Mouse (Mus musculus) midbrain, postnatal 0 days (tissue): ENCODE measurements around the gene Rundc3a. TPM values are rescaled to one million over a fixed set of nuclear protein-coding genes. Genes with fewer than 3 reads are reported as not detected.
A peak's percentile ranks its signal among the peaks of the same experiment; 100 is the strongest.

ENCODE experiments used
- ATAC-seq: fragments of 200-750 bp; cut with Nextera tagmentation; 2 replicates; pipeline ENCODE4 v1.8.0; 2017; ENCODE audit warnings: moderate number of reproducible peaks, mild to moderate bottlenecking, moderate TSS enrichment, moderate library complexity; ENCODE audit not compliant: low FRiP score
- DNase-seq: peaks from one replicate; pipeline ENCODE4 v3.0.0-alpha.2; 2015; ENCODE audit warnings: low spot score
- H3K27ac ChIP-seq: fragments of 300-500 bp; sonication (generic); 2 replicates; pipeline ENCODE4 v1.5.1; 2014; ENCODE audit warnings: low read depth, mild to moderate bottlenecking, low read length, mixed read lengths
- H3K27me3 ChIP-seq: fragments of 300-500 bp; sonication (generic); 2 replicates; pipeline ENCODE4 v1.6.1; 2014; ENCODE audit warnings: low read length, control low read depth, mixed read lengths; ENCODE audit not compliant: insufficient read depth
- H3K36me3 ChIP-seq: fragments of 300-500 bp; sonication (generic); 2 replicates; pipeline ENCODE4 v1.6.1; 2014; ENCODE audit warnings: low read length, control low read depth, mixed read lengths; ENCODE audit not compliant: insufficient read depth
- H3K4me1 ChIP-seq: fragments of 300-500 bp; sonication (generic); 2 replicates; pipeline ENCODE4 v1.6.1; 2014; ENCODE audit warnings: mild to moderate bottlenecking, control low read depth, antibody characterized with exemption, low read length, mixed read lengths; ENCODE audit not compliant: insufficient read depth
- H3K4me2 ChIP-seq: fragments of 300-500 bp; sonication (generic); 2 replicates; pipeline ENCODE4 v1.6.1; 2014; ENCODE audit warnings: low read depth, mild to moderate bottlenecking, low read length, mixed read lengths; ENCODE audit not compliant: poor library complexity, severe bottlenecking
- H3K4me3 ChIP-seq: fragments of 300-500 bp; sonication (generic); 2 replicates; pipeline ENCODE4 v1.5.1; 2014; ENCODE audit warnings: low read depth, mild to moderate bottlenecking, low read length, moderate library complexity
- H3K9ac ChIP-seq: fragments of 300-500 bp; sonication (generic); replicated peaks from 2 replicates; pipeline ENCODE4 v1.6.1; 2014; ENCODE audit warnings: mild to moderate bottlenecking, low read length, moderate library complexity, mixed read lengths; ENCODE audit not compliant: poor library complexity, severe bottlenecking
- H3K9me3 ChIP-seq: fragments of 300-500 bp; sonication (generic); 2 replicates; pipeline ENCODE4 v1.6.1; 2016; ENCODE audit warnings: low read length, control low read depth
- CTCF ChIP-seq: IDR thresholded peaks from 2 replicates; pipeline ENCODE4 v1.5.1; 2016; ENCODE audit warnings: antibody characterized with exemption, mild to moderate bottlenecking
- WGBS: fragments of 180-500 bp; shearing (Covaris S2); extraction: QIAGEN DNeasy Blood & Tissue Kit; methylation state at CpG from one replicate; pipeline ENCODE4 v1.1.7; 2014; 5-methylcytosine and 5-hydroxymethylcytosine counted together
- polyA plus RNA-seq: library from polyadenylated mRNA; unstranded; fragments of >200 nt; fragmentation: Nextera tagmentation; extraction: Ambion mirVana; gene quantifications from 2 replicates; pipeline ENCODE4 v1.2.1, GENCODE M21; 2015
- total RNA-seq: library from RNA; depleted of rRNA; stranded (reverse); fragments of >200 nt; gene quantifications from 2 replicates; pipeline ENCODE4 v1.2.3, GENCODE M21; 2014

The Rundc3a gene
- total and polyA plus RNA-seq, 2 experiments from 2014 or later = 133 to 397 TPM

DNA sequence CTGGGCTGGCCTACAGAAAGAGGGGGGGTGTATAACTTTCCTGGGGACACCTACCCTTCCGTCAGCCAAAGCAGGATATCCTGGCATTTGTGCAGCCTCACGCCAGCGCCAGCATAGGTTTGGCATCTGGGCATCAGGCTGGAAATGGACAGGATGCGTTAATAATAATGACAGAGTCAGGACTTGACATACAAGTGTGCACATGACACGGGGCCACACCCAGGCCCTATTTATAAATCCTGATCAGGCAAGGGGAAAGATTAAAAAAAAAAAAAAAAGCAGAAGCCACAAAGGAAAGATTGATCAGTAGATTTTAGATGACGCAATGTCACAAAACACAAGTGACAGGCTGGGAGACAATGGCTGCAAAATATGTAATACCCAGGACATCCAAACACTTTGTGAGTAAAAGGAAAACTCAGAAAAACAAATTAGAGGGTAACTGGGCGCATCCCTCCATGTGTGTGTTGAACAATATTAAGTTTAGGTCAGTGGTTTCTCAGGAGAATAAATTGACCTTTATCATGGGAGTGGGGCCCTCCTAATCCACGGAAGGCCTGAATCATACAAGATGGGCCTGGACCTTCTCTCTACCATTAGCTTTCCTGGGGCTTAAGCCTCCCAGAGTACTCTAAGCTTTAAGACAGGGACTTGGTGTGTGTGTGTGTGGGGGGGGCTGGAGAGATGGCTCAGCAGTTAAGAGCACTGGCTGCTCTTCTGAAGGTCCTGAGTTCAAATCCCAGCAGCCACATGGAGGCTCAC lies 32.5 kb downstream of the Rundc3a start:
- DNase-seq = no peak
- Histone ChIP-seq H3K27ac (no peak overlapping the region), H3K36me3 (no peaks in the 10 kb centered on the region), H3K4me1 (peaks cover 5% of the 10 kb centered on the region; the same call in 1 of the 2 replicates), H3K4me3 (no peak overlapping the region), H3K4me2 (no peak overlapping the region), H3K9ac (no peak overlapping the region), H3K27me3 (no peaks in the 10 kb centered on the region), H3K9me3 (no peaks in the 10 kb centered on the region)
- TF ChIP-seq CTCF = no peak
- no peak for ATAC-seq
- WGBS = 84% methylated on average over 8 of the region's 8 CpGs

DNA sequence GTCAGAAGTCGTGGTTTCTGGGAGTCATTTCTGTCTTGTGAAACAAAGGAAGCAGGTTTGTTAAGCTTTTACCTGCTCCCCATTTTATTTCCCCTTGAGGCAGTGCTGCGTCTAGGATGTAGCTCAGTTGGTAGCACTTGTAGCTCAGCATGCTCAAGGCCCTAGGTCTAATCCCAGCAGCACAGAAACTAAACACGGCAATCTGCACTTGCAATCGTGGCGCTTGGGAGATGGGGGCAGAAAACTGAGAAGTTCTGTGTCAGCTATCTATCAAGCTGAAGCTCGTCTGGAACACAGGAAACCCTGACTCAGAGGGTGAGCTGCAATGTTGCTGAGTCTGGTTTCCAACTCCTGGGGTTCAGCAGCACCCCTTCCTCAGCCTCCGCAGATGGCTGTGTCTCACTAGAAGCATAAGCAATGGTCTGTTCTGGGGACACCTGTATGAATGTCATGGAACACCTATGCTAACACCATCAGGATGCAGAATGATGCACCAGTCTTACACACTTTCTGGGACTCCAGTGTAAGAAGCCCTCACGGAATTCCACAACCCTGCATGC lies 35.9 kb downstream of the Rundc3a start:
- H3K27me3 ChIP-seq = no peaks in the 10 kb centered on the region
- no peak overlapping the region for H3K27ac ChIP-seq
- H3K36me3 ChIP-seq = 0 out of 2 replicates have a peak, but pooled peaks cover 7% of the 10 kb centered on the region
- peaks cover 5% of the 10 kb centered on the region; the same call in 1 of the 2 replicates for H3K4me1 ChIP-seq
- no peaks in the 10 kb centered on the region for H3K9me3 ChIP-seq
- TF ChIP-seq CTCF = no peak
- no peak for ATAC-seq
- DNase-seq = no peak
- 67% methylated on average over 8 of the region's 8 CpGs for WGBS
- H3K4me3 ChIP-seq = no peak overlapping the region
- H3K9ac ChIP-seq = no peak overlapping the region
- H3K4me2 ChIP-seq = peak overlapping the region; percentile 96; the same call in 1 of the 2 replicates

DNA sequence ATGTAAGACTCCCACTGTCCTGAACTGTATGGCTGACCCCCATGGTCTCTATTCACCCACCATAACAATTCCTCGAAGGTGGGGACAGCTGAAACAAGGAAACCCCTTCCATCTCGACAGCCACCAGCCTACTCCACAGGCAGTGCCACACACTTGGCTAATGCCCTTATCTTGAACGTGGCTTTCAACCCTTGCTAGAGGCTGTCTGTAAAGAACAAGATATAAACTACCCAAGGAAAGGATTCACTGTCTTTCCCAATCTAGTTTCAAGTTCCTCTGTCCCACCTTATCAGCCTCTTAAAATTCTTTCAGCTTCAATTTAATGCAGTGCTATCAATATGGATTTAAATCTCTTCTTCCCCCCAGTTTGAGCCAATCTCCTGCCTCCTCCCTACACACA lies 36.3 kb downstream of the Rundc3a start:
- H3K4me2 ChIP-seq = peak overlapping the region; percentile 96
- peaks cover 5% of the 10 kb centered on the region; the same call in 1 of the 2 replicates for H3K4me1 ChIP-seq
- peak overlapping the region; percentile 63 for H3K4me3 ChIP-seq
- H3K27ac ChIP-seq = peak overlapping the region; percentile 44; the same call in 1 of the 2 replicates
- TF ChIP-seq CTCF = no peak
- H3K9ac ChIP-seq = peak overlapping the region; percentile 37; the same call in 1 of the 2 replicates
- ATAC-seq = no peak
- 0 out of 2 replicates have a peak, but pooled peaks cover 7% of the 10 kb centered on the region for H3K36me3 ChIP-seq
- H3K27me3 ChIP-seq = no peaks in the 10 kb centered on the region
- DNase-seq = no peak
- 48% methylated on average over 3 of the region's 3 CpGs for WGBS
- H3K9me3 ChIP-seq = no peaks in the 10 kb centered on the region

DNA sequence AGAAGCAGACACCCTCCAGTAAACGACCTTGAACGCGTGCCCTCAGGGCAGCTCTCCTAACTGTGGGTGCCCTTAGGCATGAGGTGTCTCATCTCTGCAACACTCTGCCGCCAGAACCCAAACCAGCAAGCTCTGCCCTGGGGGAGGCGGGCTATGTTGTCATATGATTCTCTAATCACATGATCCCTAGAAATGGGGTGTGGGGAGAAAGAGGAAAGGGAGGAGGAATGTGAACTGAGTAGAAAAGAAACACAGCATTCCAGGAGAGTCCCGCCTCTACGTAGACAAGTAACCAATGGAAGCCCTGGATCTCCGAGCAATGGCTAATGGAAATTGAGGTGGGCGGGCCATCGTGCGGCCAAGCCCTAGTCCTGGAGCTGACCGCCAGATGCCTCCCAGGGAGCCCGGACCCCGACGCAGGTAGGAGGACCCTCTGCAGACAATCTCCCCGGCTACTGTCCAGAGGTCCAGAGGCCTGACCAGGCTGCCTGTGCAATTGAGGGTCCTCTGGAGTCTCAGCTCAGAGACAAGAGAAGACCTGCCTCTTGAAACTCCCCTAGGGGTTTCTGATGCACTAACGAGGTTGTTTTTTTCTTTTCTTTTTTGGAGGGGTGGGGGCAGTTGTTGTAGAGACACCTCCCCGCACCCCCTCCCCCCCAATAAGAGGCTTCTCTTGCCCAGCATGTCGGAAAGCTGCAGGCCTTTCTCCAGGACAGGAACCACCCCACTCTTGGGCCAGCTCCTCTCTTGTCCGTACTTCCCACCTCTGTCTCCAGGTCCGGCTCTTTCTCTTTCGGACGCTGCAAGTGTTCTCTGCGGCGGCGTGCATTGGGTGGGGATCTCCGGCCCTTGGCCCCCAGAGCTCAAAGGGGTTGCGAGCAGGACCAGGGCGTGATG lies 37.2 kb downstream of the Rundc3a start, which contains the start of gene Grn:
TSS of gene Grn (plus strand) at position 195 of the 897 bp plus-strand sequence.
- TF ChIP-seq CTCF = no peak
- Histone ChIP-seq H3K9me3 (no peaks in the 10 kb centered on the region), H3K4me2 (peak within 1 kb of the TSS; percentile 96), H3K36me3 (peaks cover 14% of the 10 kb centered on the region), H3K4me1 (peaks cover 5% of the 10 kb centered on the region; the same call in 1 of the 2 replicates), H3K27ac (peak within 1 kb of the TSS; percentile 62), H3K4me3 (peak within 1 kb of the TSS; percentile 63), H3K27me3 (no peaks in the 10 kb centered on the region), H3K9ac (peak within 1 kb of the TSS; percentile 70)
- peak; percentile 89 for ATAC-seq
- WGBS = under 1% methylated on average over 29 of the region's 29 CpGs
- DNase-seq = peak; percentile 96

DNA sequence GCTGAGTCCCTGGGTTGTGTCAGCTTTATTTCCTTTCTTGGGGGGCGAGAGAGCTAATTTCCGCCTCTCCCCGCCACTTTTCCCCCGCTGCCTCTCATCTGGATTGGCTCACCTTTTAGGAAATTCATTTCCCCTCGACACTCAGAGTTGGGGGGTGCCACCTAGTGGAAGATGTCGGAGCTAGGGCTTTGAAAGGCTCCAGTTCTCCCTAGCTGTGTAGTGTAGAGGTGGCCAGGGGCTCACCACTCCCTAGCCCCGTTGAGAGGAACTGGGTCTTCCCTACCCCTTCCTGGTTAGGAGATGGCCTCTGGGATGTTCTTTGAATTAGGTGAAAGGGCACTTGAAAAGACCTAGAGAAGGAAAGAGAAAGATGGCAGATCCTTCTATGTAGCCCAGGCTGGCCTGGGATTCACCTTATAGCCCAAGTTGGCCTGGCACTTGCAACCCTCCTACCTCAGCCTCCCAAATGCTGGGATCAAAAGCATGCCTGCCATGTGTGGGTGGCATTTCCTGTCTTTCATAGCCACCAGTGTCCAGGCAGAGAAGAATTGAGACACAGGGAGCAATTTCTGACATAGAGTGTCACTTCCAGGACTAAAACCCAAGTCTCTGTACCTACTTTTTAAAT lies 37.9 kb downstream of the Rundc3a start:
- Histone ChIP-seq H3K4me2 (peak overlapping the region; percentile 96), H3K36me3 (peaks cover 22% of the 10 kb centered on the region), H3K4me1 (peaks cover 5% of the 10 kb centered on the region; the same call in 1 of the 2 replicates), H3K9ac (peak overlapping the region; percentile 70), H3K27ac (peak overlapping the region; percentile 62), H3K9me3 (no peaks in the 10 kb centered on the region), H3K4me3 (peak overlapping the region; percentile 63), H3K27me3 (no peaks in the 10 kb centered on the region)
- peak; percentile 88 for DNase-seq
- ATAC-seq = peak; percentile 15; the same call in 1 of the 2 replicates
- under 1% methylated on average over 7 of the region's 7 CpGs for WGBS
- peak; percentile 90 for TF ChIP-seq CTCF
